Mouse (Mus musculus) lung, postnatal 10 days (tissue): ENCODE measurements around the gene Hist1h2bf.
"Not testable (repeated sequence)": the region's sequence is repeated elsewhere in the genome, so short reads cannot be mapped to it uniquely, and the experiment has no call there.

Source experiments
- DNase-seq: peaks from one replicate; pipeline ENCODE4 v3.0.0; 2021

The Hist1h2bf gene

DNA sequence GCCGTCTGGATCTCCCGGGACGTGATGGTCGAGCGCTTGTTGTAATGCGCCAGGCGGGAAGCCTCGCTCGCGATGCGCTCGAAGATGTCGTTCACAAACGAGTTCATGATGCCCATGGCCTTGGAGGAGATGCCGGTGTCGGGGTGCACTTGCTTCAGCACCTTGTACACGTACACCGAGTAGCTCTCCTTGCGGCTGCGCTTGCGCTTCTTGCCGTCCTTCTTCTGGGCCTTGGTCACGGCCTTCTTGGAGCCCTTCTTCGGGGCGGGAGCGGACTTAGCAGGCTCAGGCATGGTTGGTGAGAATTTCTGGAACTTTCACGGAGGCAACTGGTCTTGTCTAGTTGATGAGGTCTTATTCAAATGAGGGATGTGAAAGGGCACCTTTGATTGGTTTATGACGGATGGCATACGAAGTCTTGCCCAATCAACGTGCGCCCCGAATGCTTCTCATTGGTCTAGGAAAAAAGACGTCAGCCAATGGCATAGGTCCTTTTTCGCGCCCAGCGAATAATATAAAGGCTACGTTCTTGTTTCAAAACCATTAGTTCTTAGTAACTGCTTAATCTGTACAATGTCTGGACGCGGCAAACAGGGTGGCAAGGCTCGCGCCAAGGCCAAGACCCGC lies at the start of gene Hist1h2bf, which contains the start of gene Hist1h2ad:
Gene Hist1h2bf (minus strand): TSS at position 299 of the 627 bp plus-strand sequence.
Gene Hist1h2ad (plus strand): TSS at position 484 of the 627 bp plus-strand sequence.
- DNase-seq: peak; percentile 95

DNA sequence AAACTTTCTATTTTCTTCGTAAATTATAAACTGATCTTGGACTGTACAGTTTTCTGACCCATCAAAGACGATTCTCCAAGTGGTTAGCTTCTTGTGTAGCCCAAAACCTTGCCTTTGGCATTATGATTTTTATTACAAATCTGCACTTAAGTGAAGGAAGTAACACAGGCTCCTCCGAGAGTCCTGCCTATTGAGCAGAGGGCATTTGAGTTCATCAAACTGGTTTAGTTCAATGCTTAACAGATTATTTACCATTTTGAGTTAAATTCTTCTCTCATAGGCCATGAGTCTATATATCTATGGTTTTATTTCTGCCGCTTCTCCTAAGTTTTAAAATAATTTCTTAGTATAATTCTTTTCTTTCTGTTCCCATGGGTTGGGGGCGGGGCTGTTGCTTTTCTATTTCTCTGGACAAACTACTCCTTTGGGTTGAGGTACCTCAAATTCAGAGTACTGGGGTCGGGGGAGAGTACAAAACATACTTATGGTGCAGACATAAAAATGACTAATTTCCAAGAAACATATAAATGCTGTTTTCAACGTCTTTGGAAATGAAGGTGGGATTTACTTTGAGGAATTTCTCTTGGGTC lies 49.0 kb upstream of the Hist1h2bf start:
- DNase-seq: peak; percentile 38

DNA sequence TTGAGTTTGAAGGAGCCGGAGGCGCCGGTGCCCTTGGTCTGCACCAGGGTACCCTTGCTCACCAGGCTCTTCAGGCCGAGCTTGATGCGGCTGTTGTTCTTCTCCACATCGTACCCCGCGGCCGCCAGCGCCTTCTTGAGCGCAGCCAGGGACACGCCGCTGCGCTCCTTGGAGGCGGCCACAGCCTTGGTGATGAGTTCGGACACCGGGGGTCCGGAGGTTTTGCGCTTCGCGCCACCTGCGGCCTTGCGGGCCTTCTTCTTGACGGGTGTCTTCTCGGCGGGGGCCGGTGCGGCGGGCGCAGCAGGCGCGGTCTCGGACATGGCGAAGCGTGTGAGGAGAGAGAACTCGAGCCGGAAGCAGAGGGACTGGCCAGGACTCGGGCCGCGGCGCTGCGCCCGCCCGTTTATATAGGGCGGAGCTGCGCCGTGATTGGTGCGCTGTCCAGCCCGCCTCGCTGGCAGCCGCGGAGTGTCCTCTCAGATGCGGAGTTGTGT lies 48.2 kb upstream of the Hist1h2bf start, which contains the start of gene Hist1h1e:
Gene Hist1h1e (minus strand): TSS at position 384 of the 497 bp plus-strand sequence.
- DNase-seq: peak; percentile 95

DNA sequence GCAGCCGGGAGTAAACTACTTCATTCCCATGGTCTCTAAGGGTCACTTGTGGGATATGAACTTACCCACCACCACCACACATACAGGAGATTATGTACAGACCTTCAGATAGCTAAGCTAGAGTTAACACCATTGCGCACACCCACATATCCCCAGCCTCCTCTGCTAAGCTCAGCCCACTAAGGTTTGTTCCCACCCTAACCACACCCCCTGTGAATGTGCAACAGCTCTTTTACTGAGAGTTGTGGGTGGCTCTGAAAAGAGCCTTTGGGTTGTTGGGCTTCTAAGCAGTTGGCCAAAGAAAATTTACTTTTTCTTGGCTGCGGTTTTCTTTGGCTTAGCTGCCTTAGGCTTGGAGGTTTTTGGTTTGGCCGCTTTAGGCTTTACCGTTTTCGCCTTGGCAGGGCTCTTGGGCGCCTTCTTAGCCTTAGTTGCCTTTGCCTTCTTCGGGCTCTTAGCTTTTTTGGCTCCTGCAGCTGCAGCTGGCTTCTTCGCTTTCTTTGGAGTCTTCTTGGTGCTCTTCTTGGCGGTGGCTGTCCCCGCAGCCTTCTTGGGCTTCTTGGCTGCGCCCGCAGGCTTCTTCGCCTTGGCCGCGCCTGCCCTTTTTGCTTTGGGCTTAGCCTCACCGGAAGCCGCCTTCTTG lies 47.7 kb upstream of the Hist1h2bf start:
- DNase-seq: peak; percentile 91

DNA sequence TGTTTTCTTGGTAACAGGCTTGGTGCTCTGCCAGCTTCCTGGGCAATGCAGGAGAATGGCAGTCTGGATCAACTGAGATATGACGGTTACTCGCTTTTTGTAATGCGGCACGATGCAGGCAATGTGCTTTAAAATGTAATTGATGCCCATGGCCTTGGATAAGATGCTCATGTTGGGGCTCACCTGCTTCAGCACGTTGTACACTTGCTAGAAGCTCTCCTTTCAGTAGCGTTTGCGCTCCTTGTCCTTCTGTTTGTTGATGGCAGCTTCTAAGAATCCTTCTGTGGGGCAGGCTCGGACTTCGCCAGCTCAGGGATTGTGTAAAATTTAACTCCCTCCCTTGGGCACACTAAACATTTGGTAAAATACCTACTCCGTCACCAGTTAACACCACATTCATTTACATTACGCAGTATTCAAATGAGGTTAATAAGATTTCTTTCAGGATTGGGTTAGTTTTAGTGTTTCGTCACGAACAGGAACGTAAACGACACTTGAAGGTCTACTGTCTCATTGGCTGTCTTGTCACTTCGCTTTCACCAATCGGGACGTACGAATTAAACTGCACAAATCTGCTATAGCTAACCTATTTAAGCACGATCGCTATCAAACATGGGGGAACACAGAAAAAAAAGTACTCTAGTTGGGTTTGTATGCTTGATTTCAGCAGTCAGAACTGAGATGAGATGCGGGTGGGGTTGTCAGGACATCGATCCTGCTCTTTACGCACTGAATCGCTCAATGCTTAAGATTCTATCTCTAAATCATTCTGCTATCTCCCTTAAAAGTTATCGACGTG lies 46.9 kb upstream of the Hist1h2bf start, which contains the start of gene Hist1h2be:
Gene Hist1h2be (minus strand): TSS at position 392 of the 799 bp plus-strand sequence.
- DNase-seq: peak; percentile 85

DNA sequence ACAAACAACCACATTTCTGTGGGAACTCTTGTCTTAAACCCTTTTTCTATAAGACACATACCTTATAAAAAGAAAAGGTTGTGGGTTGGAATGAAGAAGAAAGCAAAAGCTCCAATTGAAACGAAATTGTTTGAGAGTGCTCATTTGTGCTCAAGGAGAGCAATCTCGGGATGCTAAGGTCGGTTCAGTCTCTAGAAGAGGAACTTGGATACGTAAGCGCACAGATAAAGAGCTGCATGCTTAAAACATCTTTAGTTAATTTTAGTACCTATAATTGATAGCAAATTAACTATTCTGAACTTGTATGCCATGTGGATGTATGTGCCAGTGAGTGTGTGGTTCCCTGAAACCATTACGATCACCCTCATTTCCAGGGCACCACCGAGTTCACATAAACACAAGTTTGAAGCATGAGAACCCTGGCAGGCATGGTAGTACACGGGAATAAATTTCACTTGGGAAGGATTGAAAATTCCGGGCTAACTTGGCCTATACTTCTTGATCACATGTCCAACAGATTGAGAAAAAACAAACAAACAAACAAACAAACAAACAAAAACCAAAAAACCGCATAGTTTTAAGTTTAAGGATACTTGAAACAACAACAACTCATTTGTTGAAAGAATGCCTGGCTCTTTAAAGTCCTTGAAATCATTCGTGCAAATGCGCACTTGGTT lies 46.2 kb upstream of the Hist1h2bf start:
- no peak for DNase-seq

DNA sequence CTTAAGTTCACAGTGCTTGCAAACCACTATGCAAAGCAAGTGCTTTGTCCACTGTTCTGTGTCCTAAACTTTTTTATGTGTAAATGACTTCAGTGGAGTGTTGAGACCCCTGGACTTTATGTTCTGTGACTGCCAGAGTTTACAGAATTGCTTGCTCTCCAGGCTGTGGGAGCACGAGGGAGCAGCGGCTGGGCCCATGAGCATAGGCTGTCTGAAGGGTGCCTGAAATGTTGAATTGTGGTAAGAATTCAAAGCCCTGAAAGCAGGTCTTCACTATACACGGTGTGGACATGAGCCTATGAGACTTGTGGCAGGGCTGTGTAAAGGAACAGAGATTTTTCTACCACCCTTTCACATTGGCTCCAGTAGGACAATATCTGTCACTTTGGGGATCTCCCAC lies 37.6 kb upstream of the Hist1h2bf start:
- no peak for DNase-seq

DNA sequence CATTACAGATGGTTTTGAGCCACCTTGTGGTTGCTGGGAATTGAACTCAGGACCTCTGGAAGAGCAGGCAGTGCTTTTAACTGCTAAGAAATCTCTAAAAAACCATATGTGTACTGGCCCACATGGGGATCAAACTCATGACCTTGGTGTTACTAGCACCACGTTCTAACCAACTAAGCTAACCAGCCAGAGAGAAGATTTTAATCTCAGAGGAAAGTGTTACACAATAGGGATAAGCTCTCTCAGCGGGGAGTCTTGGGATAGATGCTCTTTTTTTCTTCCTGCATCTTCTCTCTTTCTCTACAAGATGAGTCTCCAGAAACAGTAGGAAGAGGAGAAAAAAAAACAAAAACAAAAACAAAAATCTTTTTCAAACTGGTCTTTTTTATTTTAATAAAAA lies 36.4 kb upstream of the Hist1h2bf start:
- DNase-seq: no peak

DNA sequence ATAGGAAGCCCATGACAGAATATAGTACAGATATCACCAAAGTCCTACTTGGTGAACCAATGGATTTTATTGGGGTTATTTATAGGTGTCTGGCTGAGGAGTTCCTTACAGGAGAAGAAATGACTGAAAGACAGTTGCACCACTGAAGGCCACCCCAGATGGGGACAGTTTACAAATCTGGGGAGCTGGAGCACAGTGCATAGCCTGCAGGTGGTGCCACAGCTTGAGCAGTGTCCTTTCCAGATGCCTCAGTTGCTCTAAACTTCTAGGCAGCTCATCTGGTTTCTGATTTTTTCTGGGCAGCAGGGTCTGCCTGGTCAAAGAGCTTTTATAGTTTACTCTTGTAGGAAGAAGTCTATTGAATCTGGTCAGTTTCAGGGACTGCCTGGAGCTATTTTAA lies 35.8 kb upstream of the Hist1h2bf start:
- DNase-seq: no peak

DNA sequence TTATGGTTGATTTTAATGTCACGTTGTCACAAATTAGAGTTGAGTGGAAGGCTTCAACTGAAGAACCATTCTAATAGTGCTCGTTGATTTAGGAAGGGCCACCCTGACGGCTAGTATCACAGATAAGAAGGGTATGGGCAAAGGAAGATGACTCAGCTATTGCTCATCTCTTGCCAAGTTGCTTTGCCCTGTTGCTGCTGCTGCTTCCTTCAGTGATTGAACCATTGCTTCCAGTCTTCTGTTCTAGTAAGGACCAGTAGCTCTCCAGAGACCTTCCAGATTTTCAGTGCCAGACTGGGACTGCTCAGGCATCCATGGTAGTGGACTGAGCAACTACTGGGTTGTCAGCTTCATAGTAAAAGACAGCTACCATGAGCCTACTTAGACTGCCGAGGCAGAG lies 35.2 kb upstream of the Hist1h2bf start:
- DNase-seq: no peak

DNA sequence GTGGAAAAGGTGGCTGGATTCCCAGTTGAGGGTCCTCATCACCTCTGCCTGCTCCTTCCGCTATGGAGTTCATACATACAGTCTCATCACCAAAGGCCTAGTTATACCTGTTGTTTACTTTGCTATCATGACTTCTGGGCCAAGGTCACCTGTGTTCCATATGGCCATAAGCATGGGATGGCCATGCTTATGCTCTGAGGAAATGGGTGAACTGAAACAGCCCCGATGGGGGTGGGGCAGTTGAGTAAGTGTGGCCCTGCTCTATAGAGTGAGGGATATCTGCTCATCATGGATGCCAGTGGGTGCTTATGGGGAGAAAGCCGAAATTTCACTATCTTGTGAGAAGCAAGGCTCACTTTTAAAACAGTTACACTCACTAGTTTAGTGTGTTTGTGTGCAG lies 31.1 kb upstream of the Hist1h2bf start:
- DNase-seq: no peak

DNA sequence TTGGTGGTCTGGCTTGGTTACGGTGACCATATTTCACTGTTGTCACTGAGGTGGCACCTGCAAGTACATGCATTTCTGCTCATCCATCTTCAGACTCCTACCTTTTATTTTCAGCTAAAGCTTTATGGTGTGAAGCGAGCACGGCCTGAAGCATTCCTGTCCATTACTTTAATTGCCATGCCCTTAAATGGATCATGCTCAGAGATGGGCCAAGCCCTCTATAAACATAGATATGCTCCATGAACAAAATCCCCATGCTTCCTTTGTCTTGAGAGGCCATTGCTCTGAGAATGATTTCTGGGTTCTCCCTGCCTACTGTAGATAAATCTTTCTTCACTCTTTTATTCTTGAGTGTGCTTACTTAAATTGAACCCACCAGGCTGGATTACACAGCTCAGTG lies 30.5 kb upstream of the Hist1h2bf start:
- no peak for DNase-seq

DNA sequence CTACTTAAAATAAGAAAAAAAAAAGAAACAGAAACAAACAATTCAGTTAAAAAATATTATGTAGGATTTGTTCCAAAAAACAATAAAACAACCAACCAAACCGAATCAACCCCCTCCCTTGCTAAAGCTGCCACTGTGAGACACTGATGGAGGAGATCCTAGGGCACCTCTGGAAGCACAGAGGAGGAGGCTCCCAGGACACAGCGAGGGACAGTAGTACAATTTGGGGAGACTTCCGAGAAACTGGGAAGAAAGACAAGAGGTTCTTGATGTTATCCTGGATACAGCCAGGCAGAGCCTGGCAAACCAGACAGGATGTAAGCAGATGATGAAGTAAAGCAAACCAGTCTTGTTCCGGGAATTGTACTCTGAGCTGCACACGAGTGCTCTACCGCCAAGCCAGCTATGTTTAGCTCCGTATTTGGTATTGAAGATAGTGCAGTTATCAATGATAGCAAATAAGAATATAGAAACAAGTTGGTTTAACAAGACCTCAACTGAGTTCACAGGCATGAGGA lies 29.2 kb upstream of the Hist1h2bf start:
- peak; percentile 36 for DNase-seq

DNA sequence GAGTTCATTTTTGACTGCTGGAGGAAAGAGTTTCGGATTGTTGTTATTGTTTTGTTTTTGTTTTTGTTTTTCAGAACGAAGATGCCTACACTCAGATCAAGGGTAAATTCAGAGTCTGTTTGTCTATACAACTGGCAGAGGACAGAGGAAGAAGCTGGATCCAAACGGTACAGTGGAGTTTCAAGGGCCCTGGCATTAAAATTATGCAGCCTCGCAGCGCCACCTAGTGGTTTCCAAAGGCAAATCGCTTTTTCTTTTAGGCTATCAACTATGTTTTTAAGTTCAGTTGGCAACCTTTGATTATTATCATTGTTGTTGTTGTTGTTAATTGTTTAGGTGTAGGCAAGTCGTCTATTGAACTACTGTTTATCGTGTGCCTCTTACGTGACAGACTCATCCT lies 24.0 kb upstream of the Hist1h2bf start:
- peak; percentile 84 for DNase-seq

DNA sequence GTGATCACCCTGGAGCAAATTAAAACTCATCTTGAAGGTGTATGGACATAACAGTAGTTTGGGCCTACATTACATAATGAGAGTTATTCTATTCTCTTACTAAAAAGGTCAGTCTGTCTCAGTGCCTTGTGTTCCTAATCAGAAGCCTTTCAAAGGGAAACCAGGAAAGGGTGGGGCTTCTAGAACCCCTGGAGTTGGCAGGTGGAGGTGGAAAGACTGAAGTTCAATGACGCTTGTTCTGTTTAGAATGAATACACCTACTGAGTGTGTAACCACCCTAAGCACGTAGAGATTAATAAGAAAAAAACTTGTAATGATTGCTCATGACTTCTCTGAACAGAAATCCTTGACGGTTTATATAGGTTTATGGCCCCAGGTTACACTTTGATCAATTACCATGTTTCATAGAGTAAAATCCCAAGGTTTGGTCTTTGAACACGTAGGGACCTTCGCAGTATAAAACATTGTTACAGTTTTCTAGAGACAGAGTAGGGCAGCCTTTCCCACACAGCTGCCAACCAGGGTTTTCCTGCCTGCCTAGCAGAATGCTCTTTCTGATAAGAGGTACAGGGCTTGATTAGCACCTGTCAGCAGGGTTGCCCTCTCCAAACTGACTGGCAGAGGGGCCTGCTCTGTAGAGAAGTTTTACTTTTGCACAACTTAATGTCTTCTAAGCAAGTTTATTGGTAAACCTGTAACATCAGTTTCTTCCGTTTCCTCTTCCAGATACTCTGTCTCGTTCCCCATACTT lies 21.8 kb upstream of the Hist1h2bf start:
- DNase-seq: no peak

DNA sequence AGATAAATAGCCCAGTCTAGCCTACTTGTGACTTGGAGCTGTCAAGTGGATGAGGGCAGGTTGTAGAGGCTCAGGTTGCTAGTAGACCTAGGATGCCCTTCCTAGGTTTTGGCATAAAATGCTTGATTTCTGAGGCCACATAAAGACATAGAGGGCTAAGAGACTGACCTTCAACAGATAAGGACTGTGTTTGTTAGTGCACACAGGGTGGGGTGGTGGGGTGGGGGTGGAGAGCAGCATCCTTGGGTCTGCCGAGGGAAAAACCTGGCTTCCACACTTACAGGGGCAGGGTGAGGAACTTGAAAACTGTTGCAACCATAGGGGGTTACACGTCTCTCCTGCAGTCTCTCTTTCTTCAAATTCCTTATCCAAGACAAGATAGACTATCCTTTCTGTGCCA lies 21.2 kb upstream of the Hist1h2bf start:
- no peak for DNase-seq

DNA sequence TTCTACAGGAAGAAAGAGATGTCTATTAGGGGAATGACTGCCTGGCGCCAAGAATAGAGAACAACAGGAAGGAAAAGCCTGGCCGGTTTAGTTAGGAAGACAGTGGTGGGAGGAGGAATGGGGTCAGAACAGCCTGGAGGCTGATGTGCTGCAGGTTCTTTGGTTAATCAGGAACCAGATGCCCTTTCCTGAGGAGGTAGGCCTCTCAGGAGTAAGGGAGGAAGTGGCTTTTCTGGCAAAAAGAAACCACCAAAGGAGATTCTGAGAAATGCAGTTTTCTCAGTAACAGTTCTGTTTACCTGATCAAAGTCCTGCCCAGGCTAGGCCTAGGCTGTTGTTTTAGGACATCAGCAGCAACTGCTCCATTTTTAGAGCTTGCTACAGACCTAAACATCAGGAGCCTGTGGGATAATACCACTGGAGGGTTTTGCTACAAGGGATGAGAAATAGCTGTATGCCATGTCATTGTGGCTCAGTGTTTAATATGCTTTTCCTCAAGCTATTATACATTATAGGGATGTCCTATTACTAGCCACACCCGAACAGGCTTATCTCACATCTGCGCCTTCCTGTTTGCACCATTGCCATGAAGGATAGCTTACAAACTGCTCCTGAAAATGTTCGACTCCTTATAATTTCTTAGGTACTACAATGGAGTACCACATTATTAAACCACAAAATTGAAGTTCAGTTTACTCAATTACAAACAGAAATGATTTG lies 19.2 kb upstream of the Hist1h2bf start:
- peak; percentile 49 for DNase-seq

DNA sequence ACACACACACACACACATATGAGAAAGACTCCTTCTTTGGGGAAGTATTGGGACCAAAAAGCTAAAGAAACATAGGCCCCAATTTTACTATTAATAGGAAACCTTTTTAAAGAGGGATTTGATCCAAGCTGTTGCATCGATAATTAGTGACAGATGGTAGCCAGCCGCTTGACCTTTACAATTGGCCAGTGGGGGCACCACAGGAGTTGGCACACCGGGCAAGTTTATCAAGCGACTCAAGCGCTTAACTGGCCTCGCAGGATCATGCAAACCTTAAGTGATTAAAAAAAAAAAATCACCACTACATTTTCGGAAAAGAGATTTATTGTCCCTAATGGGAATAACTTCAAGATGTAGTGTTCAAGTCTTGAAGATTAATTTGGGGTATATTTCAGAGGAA lies 18.6 kb upstream of the Hist1h2bf start:
- DNase-seq: no peak

DNA sequence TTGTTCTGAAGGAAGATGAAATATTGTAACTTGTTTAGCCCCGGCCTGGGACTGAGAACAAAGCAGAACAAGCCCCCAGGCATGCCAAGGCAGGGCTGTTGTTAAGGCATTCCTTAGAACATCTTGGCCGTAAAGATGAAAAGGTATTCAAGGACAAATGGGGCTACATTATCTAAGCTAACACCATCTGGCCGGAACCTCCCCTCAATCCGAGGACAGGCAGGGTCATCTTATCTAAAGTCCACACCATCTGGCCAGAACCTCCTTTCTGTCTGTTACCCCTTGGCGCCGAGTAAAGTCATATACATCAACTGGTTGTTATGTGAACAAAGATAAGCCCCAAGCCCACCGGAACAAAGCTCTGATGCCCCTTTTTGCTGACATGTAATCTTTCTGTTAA lies 17.9 kb upstream of the Hist1h2bf start:
- DNase-seq: not testable (repeated sequence)

DNA sequence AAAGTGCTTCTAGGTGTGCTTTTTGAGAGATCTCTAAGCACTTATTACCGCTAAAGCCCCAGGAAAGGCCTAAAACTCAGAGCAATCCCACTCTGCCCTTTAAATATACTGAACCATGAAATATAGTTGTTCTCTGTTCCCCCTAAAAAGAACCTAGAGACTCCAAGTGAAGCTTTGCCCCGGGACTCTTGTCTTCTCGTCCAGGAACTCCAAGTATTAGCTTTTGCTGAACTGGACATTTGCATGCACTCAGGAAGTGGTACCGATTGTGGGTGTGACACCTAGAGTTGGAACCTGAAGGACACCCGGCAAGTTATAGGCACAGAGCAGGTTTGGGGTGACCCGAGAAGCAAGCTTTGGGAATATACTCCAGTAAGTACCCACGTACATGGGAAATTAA lies 17.2 kb upstream of the Hist1h2bf start:
- no peak for DNase-seq

DNA sequence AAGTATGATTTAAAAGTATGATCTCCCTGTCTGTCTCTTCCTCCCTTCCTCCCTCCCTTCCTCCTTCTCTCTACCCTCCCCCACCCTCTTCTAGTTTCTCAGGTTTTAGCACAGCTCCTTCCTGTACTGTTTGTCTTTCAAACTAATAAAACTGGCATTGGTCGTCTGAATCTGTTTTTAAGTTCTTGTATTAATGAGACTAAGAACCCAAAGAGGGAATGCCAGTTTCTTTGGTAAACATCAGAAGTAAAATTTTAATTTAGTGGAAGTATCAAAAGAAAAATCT lies 12.9 kb upstream of the Hist1h2bf start:
- DNase-seq: no peak
